Mouse (Mus musculus) heart, postnatal 0 days (tissue): Measurements from ENCODE around the gene D630003M21Rik.

Source experiments
- CTCF ChIP-seq: IDR thresholded peaks from 2 replicates; pipeline ENCODE4 v1.5.1; 2016; ENCODE audit warnings: antibody characterized with exemption, control low read depth, low read depth
- EP300 ChIP-seq: IDR thresholded peaks from 2 replicates; pipeline ENCODE4 v1.6.1; 2016; ENCODE audit warnings: antibody characterized with exemption, low read depth

GRCm38 (mm10) chr2:158270017-158270416, 41.0 kb upstream of the D630003M21Rik start:
- TF ChIP-seq CTCF (no peak), EP300 (no peak)
